Mouse (Mus musculus) thymus, postnatal 4 days (tissue): Measurements from ENCODE around the gene Ccdc190.

ENCODE experiments used
- DNase-seq: peaks from one replicate; pipeline ENCODE4 v3.0.0; 2021

Gene Ccdc190

DNA sequence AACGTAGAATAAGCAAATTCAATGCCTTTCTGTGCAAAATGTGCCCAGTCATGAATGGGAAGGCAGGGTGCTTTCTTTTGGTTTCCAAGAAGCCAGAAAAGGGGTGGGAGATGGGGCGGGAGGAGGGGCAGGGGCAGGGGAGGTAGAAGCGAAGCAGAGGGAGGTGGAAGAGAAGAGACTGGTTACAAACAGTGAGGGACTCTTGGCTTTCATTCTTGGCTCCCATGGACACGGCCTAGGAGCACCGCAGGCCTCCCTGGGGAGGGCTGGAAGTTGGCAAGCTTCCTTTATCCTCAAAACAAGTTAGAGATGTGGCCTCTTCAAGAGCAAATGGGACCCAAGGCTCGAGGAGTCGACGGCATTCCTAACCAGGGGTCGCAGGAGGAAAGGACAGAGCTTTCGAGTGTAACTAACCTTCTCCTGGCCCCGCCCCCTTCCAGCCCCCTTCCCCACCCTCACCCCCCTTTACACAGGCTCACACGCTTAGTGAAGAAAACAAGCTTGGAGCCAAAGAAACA is at the start of gene Ccdc190:
Gene Ccdc190, plus strand, starts transcription at position 195 of the 518 bp plus-strand sequence.
- DNase-seq: no peak

DNA sequence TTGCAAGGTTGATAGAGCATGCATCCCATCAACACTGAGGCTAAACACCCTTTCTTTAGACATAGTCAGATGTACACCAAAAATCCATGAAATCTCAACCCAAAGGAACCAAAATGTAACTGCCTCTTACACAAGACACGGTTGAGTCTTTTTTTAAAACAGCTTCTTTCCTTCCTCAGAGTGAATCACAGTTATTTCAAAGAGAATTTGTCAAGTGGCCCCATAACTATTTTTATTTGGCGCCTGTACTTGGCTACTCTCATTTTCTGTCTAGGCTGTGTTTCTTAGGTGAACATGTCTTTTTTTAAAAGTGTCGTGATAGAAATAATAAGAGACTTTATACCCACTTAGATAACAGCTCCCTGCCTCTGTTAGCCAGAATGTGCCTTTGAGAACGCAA is 49.4 kb upstream of the Ccdc190 start:
- no peak for DNase-seq

DNA sequence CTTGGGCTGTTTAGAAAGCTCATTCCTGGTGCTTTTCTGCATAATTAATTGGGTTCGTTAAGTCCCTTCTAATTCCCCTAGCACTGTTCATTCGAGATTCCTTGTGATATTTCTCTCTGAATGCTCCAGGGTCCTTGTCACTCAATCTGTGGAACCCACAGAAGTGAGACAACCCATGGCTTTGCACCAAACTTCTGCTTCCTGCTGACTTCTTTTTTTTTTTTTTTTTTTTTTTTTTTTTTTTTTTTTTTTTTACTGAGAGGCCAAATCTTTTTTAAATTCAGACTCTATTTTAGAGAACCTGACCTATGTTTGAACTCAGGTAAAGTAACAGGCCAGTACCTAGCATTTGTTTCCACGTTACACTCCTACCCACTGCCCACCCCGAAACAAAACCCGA is 48.3 kb upstream of the Ccdc190 start:
- DNase-seq: no peak

DNA sequence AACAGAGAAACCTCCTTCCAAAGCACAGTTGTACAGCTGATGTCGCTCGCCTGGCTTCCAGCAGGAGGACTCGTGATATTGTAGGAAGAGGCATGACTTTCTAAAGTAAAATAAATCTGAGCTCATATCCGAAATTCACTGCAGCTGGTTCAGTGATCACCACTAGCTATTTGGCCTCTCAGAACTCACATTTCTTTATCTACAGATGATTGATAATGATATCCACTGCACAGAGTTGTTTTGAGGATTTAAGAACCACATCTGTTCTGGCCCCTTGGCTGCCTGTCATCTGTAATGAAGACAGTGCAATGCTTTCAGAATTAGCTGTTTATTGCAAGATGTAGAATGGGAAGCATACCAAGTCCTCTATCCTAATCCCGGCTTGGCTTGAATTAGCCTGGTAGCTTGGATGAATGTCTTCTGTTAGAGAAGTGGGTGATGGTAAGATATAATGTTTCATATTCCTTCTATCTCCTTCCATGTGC is 45.3 kb upstream of the Ccdc190 start:
- no peak for DNase-seq

DNA sequence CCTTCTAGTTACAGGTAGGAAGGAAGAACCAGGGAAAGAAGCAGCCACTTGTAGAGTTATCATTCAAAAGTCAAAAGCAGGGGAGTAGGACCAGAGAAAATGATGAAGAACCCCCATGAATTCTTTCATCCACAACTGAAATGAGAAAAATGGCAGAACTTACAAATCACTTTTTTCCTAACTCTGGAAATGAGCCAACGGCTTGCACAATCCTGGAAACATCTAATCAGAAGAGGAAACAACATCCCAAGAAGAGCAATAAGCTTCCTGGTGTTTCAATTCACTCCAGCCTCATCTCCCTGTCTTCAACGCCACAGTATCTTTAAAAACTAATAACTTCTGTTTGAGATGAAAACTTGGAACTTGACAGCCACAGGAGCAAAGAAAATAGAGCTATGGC is 39.2 kb upstream of the Ccdc190 start:
- no peak for DNase-seq

DNA sequence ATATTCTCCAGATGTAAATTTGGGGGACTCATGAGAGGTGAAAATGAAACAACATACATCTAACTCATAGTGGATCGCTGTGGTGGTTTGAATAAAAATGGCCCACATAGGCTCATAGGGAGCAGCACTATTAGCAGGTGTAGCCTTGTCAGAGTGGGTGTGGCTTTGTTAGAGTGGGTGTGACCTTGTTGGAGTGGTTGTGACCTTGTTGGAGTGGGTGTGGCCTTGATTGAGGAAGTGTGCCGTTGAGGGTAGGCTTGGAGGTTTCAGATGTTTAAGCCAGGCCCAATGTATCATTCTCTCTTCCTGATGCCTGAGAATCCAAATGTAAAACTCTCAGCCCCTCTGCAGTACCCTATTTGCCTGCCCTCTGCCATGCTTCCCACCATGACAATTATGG is 34.5 kb upstream of the Ccdc190 start:
- DNase-seq: no peak

DNA sequence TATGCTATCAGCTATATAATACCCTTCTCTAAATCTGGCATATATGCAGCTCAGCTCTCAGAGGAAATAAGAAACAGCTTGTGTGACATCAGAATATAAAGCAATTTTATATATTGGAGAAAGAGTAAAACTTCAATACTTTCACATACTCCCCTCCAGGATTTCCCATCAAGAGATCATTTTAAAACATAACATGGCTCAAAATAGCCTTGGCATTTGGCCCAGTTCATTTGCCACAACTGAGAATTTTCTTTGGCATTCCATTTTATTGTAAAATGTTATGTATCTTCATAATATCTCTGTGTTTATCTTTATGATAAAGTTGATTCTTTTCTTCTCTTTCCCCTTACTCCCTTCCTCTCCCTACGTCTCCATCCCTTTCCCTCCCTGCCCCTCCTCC is 32.8 kb upstream of the Ccdc190 start:
- DNase-seq: no peak

DNA sequence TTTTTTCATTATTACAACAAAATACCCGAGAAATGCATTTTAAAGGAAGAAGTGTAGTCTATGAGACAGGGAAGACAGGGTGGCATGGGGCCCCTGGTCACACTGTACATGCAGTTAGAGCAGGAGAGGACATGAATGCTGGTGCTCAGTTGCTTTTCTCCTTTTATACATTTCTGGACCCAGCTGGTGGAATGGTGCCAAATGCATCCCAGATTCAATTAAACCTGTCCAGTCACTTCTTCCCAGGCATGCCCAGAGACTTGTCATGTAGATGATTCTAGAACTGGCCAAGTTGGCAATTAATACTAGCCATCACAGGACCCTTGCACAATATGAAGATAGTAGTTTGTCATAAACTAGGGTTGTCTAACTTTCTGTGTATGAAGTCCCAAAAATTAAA is 30.5 kb upstream of the Ccdc190 start:
- no peak for DNase-seq

GRCm38 (mm10) chr1:169898607-169899006 is 29.8 kb upstream of the Ccdc190 start:
- no peak for DNase-seq

GRCm38 (mm10) chr1:169900771-169901336 is 27.6 kb upstream of the Ccdc190 start:
- DNase-seq: no peak

DNA sequence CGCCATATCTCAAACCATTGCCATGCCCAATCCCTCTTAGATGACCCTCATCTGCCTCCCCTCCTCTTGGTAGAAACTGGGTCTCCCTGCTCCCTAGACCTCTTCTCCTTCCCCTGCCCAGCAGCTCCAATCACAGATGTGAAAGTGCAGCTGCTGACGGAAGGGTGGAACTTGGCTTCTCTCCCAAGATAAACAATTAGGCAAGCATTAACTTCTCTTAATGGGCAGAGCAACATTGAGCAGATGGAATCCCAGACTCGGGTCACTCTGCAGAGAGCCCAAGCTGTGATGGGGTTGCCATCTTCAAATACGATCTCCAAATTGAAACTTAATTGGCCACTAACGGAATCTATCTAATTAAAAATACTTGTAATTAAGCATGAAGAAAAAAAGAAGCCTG is 19.3 kb upstream of the Ccdc190 start:
- DNase-seq: no peak

GRCm38 (mm10) chr1:169909659-169910058 is 18.8 kb upstream of the Ccdc190 start:
- no peak for DNase-seq

- DNase-seq: no peak
Observed at GRCm38 (mm10) chr1:169910751-169911150, 17.7 kb upstream of the Ccdc190 start.

DNA sequence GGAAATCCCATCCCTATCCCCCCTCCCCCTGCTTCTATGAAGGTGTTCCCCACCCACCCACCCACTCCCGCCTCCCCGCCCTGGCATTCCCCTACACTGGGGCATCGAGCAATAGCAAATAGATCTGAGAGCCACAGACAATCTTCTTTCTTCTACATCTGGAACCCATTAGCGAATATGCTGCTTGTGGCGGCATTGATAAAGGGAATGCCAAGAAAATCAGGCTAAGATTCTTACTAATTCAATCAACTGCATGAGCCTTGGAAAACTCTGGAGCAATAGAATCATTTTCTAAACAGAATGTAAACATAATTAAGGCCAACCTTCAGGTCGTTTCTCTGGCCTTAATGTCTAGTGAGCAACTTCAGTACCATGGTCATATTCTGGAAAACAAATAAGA is 16.9 kb upstream of the Ccdc190 start:
- DNase-seq: no peak

GRCm38 (mm10) chr1:169916659-169917058 is 11.8 kb upstream of the Ccdc190 start:
- no peak for DNase-seq

GRCm38 (mm10) chr1:169917115-169917796 is 11.2 kb upstream of the Ccdc190 start:
- no peak for DNase-seq

- DNase-seq: peak; percentile 24
Observed at GRCm38 (mm10) chr1:169917998-169918397, 10.4 kb upstream of the Ccdc190 start.

DNA sequence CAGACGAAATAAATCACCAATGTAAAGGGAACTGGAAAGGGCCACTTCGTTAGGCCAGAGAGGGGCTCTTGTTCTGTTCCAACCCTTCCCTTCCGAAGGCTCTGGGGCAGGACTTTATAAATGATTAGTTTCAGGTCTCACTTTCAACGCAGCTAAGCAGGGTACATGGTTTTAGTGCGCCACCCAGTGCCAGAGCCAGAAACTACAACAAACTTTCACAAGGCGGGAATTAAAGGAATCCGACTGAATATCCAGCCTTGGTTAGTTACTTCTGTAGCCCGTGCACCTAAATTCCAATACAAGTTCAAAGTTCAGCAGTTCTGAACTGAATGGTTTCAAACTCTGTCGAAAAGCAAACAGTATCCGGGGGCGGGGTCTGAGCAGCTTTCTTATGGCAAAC is 9.2 kb upstream of the Ccdc190 start:
- DNase-seq: peak; percentile 71

GRCm38 (mm10) chr1:169921710-169922211 is 6.7 kb upstream of the Ccdc190 start:
- DNase-seq: peak; percentile 33

DNA sequence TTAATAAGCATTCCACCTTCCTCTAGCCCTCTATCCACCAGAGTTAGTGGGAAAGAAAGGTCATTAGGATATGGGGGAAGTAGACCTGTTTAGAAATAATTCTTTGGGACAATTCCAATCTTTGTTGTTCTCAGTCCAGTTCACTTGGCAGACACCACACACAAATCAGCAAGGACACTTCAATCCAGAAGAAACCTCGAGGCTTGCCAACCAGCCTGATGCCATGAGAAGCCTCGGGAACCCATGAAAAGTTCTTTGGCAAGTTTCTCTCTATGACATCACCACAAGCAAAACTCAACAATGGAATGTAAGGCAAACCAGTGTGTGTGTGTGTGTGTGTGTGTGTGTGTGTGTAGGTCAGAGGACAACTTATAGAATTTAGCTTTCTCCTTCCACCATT is 3.9 kb upstream of the Ccdc190 start:
- DNase-seq: no peak

- no peak for DNase-seq
Observed at GRCm38 (mm10) chr1:169927753-169928369, 587 bp upstream of the Ccdc190 start.

- DNase-seq: no peak
Observed at GRCm38 (mm10) chr1:169931698-169932097, 3.2 kb downstream of the Ccdc190 start.

- DNase-seq: no peak
Observed at GRCm38 (mm10) chr1:169932122-169932746, 3.8 kb downstream of the Ccdc190 start.
